Mouse (Mus musculus): ENCODE data around the gene Usf3. TPM values are rescaled to one million over a fixed set of nuclear protein-coding genes. Genes with fewer than 3 reads are reported as not detected.

The Usf3 gene
- total RNA-seq (2021) = 29.2 and 32.3 TPM in 2 replicates
- long read RNA-seq, partial matches to known transcripts = 3 of 6 reads
- long read RNA-seq, other reads (novel, unspliced or antisense) = 3 of 6 reads

GRCm38 (mm10) chr16:44173155-44173941, at the start of gene Usf3:
Gene Usf3, plus strand, starts transcription at chr16:44173246.
- DNase-seq = peak; percentile 62

DNA sequence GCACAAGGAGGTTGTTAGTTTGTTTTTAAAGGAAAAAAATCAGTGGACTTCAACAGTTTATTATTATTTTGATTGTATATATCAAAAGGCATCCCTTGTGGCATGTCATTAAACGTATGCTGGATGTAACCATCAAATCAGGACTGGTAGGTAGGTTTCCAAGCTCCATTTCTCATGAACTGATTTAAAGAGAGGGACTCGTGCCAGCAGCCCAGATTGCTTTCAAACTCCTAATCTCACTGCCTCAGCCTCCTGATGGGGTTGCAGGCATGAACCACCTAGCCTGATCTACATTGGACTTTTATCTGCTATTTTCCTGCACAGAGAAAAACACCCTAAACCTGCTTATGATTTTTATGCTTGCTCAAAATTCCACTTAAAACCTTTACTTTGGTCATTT, 49.3 kb upstream of the Usf3 start:
- no peak for DNase-seq

- DNase-seq = no peak
Observed at GRCm38 (mm10) chr16:44124713-44125112, 48.3 kb upstream of the Usf3 start.

- DNase-seq = no peak
Observed at GRCm38 (mm10) chr16:44125436-44125835, 47.6 kb upstream of the Usf3 start.

DNA sequence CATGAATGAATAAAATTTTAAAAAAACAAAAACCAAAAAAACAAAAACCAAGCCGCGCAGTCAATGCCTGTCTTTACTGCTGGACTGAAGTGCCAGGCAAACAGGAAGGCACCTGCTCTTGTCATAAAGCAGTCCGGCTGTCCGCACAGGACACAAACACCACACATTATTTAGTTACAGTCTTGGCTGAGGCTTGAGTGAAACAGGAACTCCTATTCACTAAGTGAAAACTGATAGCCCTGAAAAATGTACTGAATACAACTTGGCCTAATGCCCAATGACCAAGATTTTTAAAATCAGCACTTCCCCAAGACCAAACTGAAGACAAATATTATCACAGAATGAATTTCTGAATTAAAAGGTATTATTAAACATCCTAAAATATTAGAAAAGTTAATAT, 46.6 kb upstream of the Usf3 start:
- DNase-seq = no peak

GRCm38 (mm10) chr16:44132300-44132699, 40.7 kb upstream of the Usf3 start:
- DNase-seq = no peak

DNA sequence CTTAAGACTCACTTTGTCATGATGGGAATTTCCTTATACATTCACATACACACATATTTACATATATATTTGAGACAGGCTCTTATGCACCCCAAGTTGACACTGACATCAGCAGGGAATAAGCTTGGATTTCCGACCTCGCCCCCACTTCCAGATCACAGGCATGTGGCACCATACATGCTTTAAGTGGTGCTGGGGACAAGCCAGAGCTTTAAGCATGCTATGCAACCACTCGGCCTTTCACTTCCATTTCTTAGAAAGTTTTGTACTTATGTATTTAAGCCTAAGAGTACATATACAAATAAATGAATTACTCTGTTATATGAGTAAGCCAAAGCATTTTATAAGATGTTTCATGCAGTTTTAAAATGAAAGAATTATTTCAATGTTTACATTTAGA, 39.9 kb upstream of the Usf3 start:
- no peak for DNase-seq

DNA sequence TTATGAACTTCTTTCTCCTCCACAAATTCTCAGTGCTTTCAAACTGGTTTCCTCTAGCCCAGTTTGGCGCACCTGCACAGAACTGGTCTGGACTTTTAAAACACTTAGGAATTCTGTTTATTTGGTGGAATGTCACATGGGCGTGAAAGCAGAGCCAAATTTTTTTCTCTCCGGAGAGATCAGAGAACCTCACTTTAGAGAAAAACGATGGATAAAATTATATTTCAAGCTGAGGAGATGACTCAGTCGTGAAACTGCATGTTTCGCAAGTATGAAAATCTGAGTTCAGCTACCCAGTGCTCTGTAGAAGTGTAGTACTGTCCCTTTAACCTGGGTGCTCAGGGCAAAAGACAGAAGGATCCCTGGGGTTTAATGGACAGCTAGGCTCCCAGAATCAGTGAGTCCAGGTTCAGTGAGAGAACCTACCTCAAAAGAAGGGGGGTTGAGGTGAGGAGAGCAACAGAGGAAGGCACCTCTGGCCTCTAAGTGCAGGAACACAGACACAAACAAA, 36.5 kb upstream of the Usf3 start:
- DNase-seq = no peak

GRCm38 (mm10) chr16:44138377-44138978, 34.6 kb upstream of the Usf3 start:
- DNase-seq = no peak

DNA sequence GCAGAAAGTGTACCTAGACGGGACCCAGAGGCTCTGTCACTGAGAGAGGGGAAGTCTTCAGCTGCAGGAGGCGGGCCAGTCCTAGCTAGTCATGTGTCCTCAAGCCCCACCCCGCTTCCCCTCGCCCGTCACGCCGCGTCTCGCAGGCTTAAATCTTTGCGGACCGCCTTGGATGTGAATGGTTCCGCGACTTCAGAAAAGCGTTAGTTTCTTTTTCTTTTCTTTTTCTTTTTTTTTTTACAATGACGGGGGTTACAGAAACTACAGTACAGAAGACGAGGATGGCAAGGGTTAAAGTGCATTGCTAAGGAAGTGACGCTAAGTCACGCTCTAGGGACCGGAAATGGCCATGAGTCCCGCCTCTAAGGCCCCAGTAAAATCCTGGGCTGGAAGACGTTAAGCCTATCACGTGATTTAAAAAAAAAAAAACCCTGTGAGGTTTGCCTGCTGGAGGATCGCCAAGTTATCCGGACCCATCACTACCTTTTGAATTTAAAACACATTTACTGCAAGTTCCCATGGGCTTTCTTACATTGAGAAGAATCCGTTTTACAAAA, 34.0 kb upstream of the Usf3 start:
- peak; percentile 76 for DNase-seq

GRCm38 (mm10) chr16:44139536-44140185, 33.4 kb upstream of the Usf3 start, which contains the start of the genes Atp6v1a and Naa50:
Gene Atp6v1a, minus strand, starts transcription at chr16:44139705.
Gene Naa50, plus strand, starts transcription at chr16:44139830.
- peak; percentile 92 for DNase-seq

GRCm38 (mm10) chr16:44140186-44140787, 32.8 kb upstream of the Usf3 start:
- peak; percentile 74 for DNase-seq

GRCm38 (mm10) chr16:44141483-44141882, 31.6 kb upstream of the Usf3 start:
- no peak for DNase-seq

DNA sequence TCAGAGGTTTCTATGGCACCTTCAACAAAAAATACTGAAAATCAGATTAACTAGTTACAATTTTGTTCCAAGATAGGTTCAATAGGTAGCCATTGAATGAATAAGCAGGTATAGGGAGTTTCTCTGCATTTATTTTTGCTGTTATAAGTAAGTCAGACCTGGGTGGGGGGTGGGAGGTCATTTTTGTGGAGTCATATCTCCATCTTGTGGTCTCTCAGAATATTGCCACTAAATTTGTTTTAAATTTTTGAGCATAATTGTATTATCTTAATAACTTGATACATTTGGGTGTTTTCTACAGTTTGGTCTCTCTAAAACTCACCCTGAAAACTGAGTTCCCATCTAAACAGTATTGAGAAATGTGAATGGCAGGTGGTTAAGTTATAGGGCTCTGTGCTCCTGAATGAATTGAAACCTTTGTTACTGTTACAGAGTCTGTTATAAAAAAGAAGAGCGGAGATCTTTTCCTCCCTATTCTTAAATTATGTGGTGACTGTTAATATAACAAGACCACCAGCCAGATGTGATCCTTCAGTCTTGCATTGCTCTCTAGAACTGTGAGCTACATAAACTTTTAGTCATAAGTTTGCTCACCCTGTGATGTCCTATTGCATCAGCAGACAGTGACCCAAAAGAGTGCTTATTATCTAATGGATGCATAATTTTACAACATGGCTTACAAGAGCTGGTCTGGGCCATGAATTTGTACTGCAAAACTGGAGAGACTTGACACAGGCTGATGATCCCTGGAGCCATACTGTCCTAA, 23.9 kb upstream of the Usf3 start:
- no peak for DNase-seq

GRCm38 (mm10) chr16:44154497-44155057, 18.5 kb upstream of the Usf3 start:
- no peak for DNase-seq

DNA sequence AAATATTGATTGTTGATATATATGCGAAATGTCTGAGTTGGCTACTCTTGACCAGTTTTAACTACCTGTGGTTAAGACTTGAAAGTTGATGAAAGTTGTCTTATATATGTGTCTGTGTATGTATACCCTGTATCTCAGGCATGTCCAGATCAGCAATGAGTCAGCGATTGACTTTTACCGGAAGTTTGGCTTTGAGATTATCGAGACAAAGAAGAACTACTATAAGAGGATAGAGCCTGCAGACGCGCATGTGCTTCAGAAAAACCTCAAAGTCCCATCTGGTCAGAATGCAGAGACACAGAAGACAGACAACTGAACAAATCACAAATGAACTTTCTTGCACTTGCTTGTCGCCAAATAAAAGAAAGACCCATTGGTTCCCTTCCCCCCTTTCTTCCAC, 13.7 kb upstream of the Usf3 start:
- no peak for DNase-seq

GRCm38 (mm10) chr16:44163831-44164230, 9.2 kb upstream of the Usf3 start:
- DNase-seq = no peak

- no peak for DNase-seq
Observed at GRCm38 (mm10) chr16:44165182-44165581, 7.9 kb upstream of the Usf3 start.

GRCm38 (mm10) chr16:44168990-44169389, 4.1 kb upstream of the Usf3 start:
- no peak for DNase-seq

GRCm38 (mm10) chr16:44172297-44173154, 520 bp upstream of the Usf3 start:
- DNase-seq = peak; percentile 98

Data from adrenal gland, postnatal 25 days (tissue).